Mouse (Mus musculus) heart, adult 2 months (tissue): ENCODE measurements at regions not wholly inside any gene's neighbourhood (a gene's known extent, or its start where the extent isn't known, plus 50 kb on each side); places are given as distances from the start of the nearest gene placed in this dataset.

Experiments used
- DNase-seq, 2 experiments: peaks; one replicate each; pipeline ENCODE4 v3.0.0; 2021
- H3K27ac ChIP-seq: fragments of 200-600 bp; 2 replicates; pipeline ENCODE4 v1.8.1; 2022
- H3K27me3 ChIP-seq: fragments of 200-500 bp; 2 replicates; pipeline ENCODE4 v1.6.1; 2012; ENCODE audit warnings: mild to moderate bottlenecking, low read length, inconsistent platforms, mixed read lengths; ENCODE audit not compliant: control insufficient read depth, insufficient read depth
- H3K36me3 ChIP-seq: fragments of 200-500 bp; 2 replicates; pipeline ENCODE4 v1.6.1; 2012; ENCODE audit warnings: low read length, inconsistent platforms; ENCODE audit not compliant: control insufficient read depth, insufficient read depth
- H3K4me1 ChIP-seq: fragments of 200-500 bp; 2 replicates; pipeline ENCODE4 v1.6.1; 2011; ENCODE audit warnings: low read length; ENCODE audit not compliant: control insufficient read depth, insufficient read depth
- H3K4me3 ChIP-seq: fragments of 200-600 bp; 2 replicates; pipeline ENCODE4 v1.8.1; 2022
- H3K79me2 ChIP-seq: fragments of 200-500 bp; replicated peaks from 2 replicates; pipeline ENCODE4 v1.6.1; 2012; ENCODE audit warnings: mild to moderate bottlenecking, inconsistent platforms, low read length, moderate library complexity, mixed read lengths; ENCODE audit not compliant: control insufficient read depth, insufficient read depth
- H3K9ac ChIP-seq: fragments of 200-500 bp; 2 replicates; pipeline ENCODE4 v1.6.1; 2012; ENCODE audit warnings: low read depth, mild to moderate bottlenecking, control low read depth, inconsistent platforms, low read length, mixed read lengths
- CTCF ChIP-seq: fragments of 200-600 bp; IDR thresholded peaks from 2 replicates; pipeline ENCODE4 v1.8.1; 2022; ENCODE audit warnings: antibody characterized with exemption, mild to moderate bottlenecking, moderate library complexity
- EP300 ChIP-seq: fragments of 200-500 bp; IDR thresholded peaks from 2 replicates; pipeline ENCODE4 v1.6.1; 2011; ENCODE audit warnings: low read depth, low read length, control low read depth; ENCODE audit not compliant: insufficient read depth
- POLR2A ChIP-seq: fragments of 200-500 bp; IDR thresholded peaks from 2 replicates; pipeline ENCODE4 v1.6.1; 2011; ENCODE audit warnings: mild to moderate bottlenecking, low read depth, low read length, control low read depth; ENCODE audit not compliant: insufficient read depth
- WGBS: fragments of 180-500 bp; shearing (Covaris S2); methylation state at CpG from one replicate; pipeline ENCODE4 v1.1.7; 2018; 5-methylcytosine and 5-hydroxymethylcytosine counted together
- intact Hi-C: fragments of 180-260 bp; cut with DNase I; formaldehyde crosslinking; loops from one replicate; pipeline ENCODE4 v1.15.1; 2025

DNA sequence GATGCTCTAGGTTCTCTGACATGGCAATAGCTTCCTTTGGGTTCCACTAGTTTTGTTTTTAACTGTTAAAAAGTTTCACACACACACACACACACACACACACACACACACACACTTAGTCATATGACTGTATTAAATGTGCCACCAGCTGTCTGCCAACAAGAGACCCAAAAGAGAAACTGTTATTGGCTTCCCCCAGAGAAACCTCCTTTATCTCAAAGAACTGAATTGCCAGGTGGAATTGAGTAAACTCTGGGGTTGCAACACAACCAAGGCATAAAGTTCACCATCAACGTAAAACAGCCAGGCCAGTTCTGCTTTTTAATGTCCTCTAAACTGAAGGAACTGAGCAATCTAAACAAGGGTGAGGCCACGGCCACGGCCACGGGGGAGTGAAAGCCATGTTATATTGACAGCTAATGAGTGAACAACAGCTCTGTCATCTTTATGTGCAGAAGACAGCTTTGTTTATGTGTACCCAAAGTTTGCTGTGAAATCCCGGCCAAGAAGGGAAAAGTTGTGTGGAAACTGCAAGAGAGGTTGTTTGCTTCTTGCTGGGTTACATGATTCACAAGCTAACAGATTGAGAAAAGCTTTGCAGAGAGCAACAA, 69.3 kb downstream of the Btg1 start:
- Histone ChIP-seq H3K4me3 (no peak overlapping the region), H3K9ac (no peak overlapping the region), H3K36me3 (peaks cover 3% of the 10 kb centered on the region), H3K4me1 (no peaks in the 10 kb centered on the region), H3K27ac (no peak overlapping the region), H3K79me2 (no peaks in the 10 kb centered on the region), H3K27me3 (no peaks in the 10 kb centered on the region)
- WGBS: 74% methylated on average over 5 of the region's 5 CpGs
- TF ChIP-seq POLR2A (no peak), CTCF (no peak), EP300 (no peak)
- intact Hi-C loops: loop anchor here (5.0 kb wide), 1 partner anchor 64 kb away; no protein-coding TSS in a partner anchor
- DNase-seq: peak in 1 of 2 experiments; percentile 28

DNA sequence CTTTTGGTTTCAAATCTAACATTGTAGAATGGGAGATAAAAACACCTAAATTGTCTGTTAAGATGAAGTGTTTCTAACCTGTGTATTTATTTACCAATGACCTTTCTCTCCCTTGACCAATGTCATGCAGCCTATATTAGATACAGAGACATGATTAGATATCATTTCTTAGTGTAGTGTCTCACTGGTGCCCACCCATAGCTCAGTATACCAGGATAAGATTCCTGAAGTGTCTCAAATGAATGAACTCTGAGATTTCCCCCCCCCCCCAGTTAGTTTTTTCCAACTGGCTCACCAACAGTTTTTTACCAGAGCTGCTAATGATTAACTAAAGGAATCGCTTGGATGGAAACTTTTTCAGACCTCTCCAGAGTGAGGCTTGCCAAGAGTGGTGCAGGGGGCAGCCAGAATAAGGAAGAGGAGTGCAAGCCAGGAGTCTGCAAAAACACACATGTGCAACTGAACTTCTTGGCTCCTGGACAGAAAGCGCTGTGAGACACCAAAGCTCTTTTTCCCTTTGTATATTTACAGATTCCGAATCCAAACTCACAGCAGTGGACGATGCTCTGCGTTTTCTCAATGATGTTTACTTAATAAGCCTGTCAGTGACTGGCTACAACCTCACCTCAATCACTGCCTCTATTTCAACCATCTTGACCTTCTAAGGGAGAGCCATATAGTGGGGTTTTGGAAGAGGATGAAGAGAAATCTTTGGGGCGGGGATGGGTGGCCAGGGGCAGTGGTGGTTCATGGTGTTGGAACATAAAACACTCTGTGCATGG, 70.0 kb downstream of the Btg1 start:
- Histone ChIP-seq H3K36me3 (peaks cover 3% of the 10 kb centered on the region), H3K4me1 (no peaks in the 10 kb centered on the region; the same call in 1 of the 2 replicates), H3K4me3 (no peak overlapping the region), H3K27me3 (no peaks in the 10 kb centered on the region), H3K27ac (no peak overlapping the region), H3K9ac (no peak overlapping the region), H3K79me2 (no peaks in the 10 kb centered on the region)
- DNase-seq: peak; percentile 32 to 58
- no peak for TF ChIP-seq POLR2A
- no peak for TF ChIP-seq EP300
- TF ChIP-seq CTCF: no peak
- intact Hi-C loops: loop anchor here (5.0 kb wide), 1 partner anchor 65 kb away; no protein-coding TSS in a partner anchor
- 36% methylated on average over 6 of the region's 6 CpGs for WGBS

- Histone ChIP-seq H3K36me3 (peaks cover 3% of the 10 kb centered on the region), H3K27me3 (no peaks in the 10 kb centered on the region), H3K4me1 (no peaks in the 10 kb centered on the region; the same call in 1 of the 2 replicates), H3K9ac (no peak overlapping the region), H3K27ac (no peak overlapping the region), H3K4me3 (no peak overlapping the region), H3K79me2 (no peaks in the 10 kb centered on the region)
- TF ChIP-seq CTCF (no peak), POLR2A (no peak), EP300 (no peak)
- intact Hi-C loops: loop anchor here (5.0 kb wide), 1 partner anchor 65 kb away; no protein-coding TSS in a partner anchor
- WGBS: 91% methylated on average over 1 of the region's 1 CpGs
- no peak for DNase-seq
Observed at GRCm38 (mm10) chr10:96687441-96687772, 70.6 kb downstream of the Btg1 start.

DNA sequence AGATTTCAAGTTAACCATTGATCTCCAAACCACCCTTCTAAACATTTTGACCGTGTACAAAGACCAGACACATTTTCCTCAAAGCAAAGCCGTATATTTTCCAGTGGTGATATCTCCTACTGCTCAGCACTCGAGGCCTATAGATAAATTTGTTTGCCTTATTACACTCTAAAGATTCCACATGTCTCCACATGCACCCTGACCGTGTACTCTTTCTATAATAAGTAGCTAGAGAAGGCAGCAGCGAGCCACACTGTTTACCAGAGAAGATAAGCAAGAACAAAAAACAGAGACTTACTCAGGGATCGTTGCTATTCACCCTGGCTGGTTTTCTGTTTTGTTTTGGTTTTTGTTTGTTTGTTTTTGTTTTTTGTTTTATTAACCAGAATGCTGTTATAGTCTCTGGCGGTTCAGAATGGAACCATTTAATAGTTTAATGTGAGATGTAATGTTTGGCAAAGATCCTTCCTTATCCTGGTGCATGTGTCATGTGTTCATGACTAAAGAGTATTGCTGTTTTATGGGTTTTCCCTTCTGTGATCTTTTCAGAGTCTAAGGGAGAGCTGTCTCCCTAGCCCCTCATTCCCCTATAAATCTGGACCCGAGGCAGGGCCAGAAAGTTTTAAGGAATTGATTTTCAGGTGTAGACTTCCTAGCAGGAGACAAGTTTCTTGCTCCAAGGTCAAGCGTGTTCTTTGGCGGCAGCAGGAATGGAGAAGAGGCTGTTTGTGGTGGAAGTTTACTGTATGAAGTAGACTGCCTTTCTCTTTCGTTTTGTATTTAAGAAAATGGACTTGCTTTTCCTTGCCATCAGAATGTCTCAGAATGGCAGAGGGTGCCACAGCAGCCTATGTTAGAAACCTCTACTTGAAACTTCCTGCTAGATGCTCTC, 73.4 kb downstream of the Btg1 start:
- WGBS: 51% methylated on average over 11 of the region's 11 CpGs
- Histone ChIP-seq H3K36me3 (peaks cover 3% of the 10 kb centered on the region), H3K4me3 (no peak overlapping the region), H3K27ac (peak overlapping the region; percentile 43), H3K27me3 (no peaks in the 10 kb centered on the region), H3K79me2 (no peaks in the 10 kb centered on the region), H3K4me1 (no peaks in the 10 kb centered on the region; the same call in 1 of the 2 replicates), H3K9ac (no peak overlapping the region)
- peak in 1 of 2 experiments; percentile 17 for DNase-seq
- intact Hi-C loops: loop anchor here (5.0 kb wide), 1 partner anchor 68 kb away; no protein-coding TSS in a partner anchor
- TF ChIP-seq EP300 (no peak), POLR2A (no peak), CTCF (no peak)

DNA sequence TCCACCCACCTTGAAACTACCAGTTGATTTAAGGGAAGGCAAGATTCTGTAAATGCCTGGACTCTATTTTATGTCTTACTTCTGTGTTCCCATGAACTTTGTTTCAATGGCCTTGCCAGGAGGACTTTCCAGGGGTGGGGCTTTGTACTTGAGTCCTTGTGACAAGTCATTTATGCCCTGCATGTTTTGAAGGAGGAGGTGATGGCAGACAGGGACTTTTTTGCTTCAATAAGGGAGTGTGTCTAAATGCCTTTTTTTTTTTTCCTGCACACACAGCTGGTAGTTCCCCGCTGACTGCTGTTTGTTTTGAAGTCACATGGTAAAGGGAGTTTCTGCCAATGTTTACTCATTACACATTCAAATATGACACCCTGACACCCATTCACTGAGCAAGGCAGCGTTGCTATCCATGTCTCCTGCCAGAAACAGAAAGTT, 74.1 kb downstream of the Btg1 start:
- no peak overlapping the region for H3K9ac ChIP-seq
- WGBS: 23% methylated on average over 2 of the region's 2 CpGs

More for the DNA sequence above, 74.1 kb downstream of the Btg1 start:
- H3K27ac ChIP-seq: peak overlapping the region; percentile 43
- intact Hi-C loops: no loop called here
- no peaks in the 10 kb centered on the region for H3K27me3 ChIP-seq
- DNase-seq: peak in 1 of 2 experiments; percentile 37
- TF ChIP-seq POLR2A (no peak), CTCF (no peak), EP300 (no peak)
- H3K4me1 ChIP-seq: no peaks in the 10 kb centered on the region; the same call in 1 of the 2 replicates
- H3K36me3 ChIP-seq: peaks cover 3% of the 10 kb centered on the region
- H3K79me2 ChIP-seq: no peaks in the 10 kb centered on the region
- no peak overlapping the region for H3K4me3 ChIP-seq
